Mouse (Mus musculus): ENCODE measurements at regions not wholly inside any gene's neighbourhood (a gene's known extent, or its start where the extent isn't known, plus 50 kb on each side); places are given as distances from the start of the nearest gene placed in this dataset.

DNA sequence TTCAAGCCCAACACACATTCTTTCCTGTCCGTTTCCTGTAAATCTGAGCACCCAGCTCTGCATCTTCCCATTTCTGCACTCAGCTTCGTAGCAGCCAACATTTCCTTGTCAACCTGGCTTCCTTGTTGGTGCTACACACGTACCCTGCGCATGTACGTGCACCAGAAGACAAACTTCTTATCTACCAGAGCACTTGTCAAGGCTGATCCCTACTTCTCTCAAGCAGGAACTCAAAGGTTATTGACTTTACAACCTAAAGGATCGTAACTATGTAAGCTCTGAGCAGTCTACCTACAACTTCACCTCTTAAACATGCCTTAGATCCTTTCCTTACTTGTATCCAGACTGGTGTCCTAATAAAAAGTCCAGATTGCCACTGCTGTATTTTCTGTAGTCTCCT lies 445.4 kb downstream of the Adgrl2 start:
- TF ChIP-seq CTCF (IDR thresholded peaks at IDR 0.05; ENCODE audit: low read depth, low read length) = no peak
- TF ChIP-seq POLR2A (IDR thresholded peaks at IDR 0.05; ENCODE audit: borderline replicate concordance, low read depth, low read length) = no peak
